Mouse (Mus musculus) stomach, embryonic 16.5 days (tissue): ENCODE data around the gene Adtrp. TPM values are rescaled to one million over a fixed set of nuclear protein-coding genes. Genes with fewer than 3 reads are reported as not detected.
A peak's percentile ranks its signal among the peaks of the same experiment; 100 is the strongest.

Experiments
- ATAC-seq: fragments of 200-750 bp; cut with Nextera tagmentation; 2 replicates; pipeline ENCODE4 v1.8.0; 2017; ENCODE audit warnings: moderate number of reproducible peaks, moderate TSS enrichment; ENCODE audit not compliant: insufficient read depth, low FRiP score
- H3K27ac ChIP-seq: fragments of 300-500 bp; sonication (generic); 2 replicates; pipeline ENCODE4 v1.5.1; 2014; ENCODE audit warnings: low read length
- H3K27me3 ChIP-seq: fragments of 300-500 bp; sonication (generic); 2 replicates; pipeline ENCODE4 v1.6.1; 2014; ENCODE audit warnings: low read length, control low read depth, mixed read lengths; ENCODE audit not compliant: control insufficient read depth, insufficient read depth
- H3K36me3 ChIP-seq: fragments of 300-500 bp; sonication (generic); 2 replicates; pipeline ENCODE4 v1.6.1; 2014; ENCODE audit warnings: low read length; ENCODE audit not compliant: control insufficient read depth, insufficient read depth
- H3K4me1 ChIP-seq: fragments of 300-500 bp; sonication (generic); 2 replicates; pipeline ENCODE4 v1.6.1; 2014; ENCODE audit warnings: low read length, control low read depth, mixed read lengths; ENCODE audit not compliant: control insufficient read depth, insufficient read depth
- H3K4me2 ChIP-seq: fragments of 300-500 bp; sonication (generic); 2 replicates; pipeline ENCODE4 v1.6.1; 2014; ENCODE audit warnings: low read depth, low read length, mixed read lengths
- H3K4me3 ChIP-seq: fragments of 300-500 bp; sonication (generic); replicated peaks from 2 replicates; pipeline ENCODE4 v1.5.1; 2014; ENCODE audit warnings: mild to moderate bottlenecking, low read length
- H3K9ac ChIP-seq: fragments of 300-500 bp; sonication (generic); 2 replicates; pipeline ENCODE4 v1.6.1; 2014; ENCODE audit warnings: low read length
- H3K9me3 ChIP-seq: fragments of 300-500 bp; sonication (generic); replicated peaks from 2 replicates; pipeline ENCODE4 v1.6.1; 2016; ENCODE audit warnings: low read length, control low read depth; ENCODE audit not compliant: control insufficient read depth
- WGBS: fragments of 180-500 bp; shearing (Covaris S2); extraction: QIAGEN DNeasy Blood & Tissue Kit; methylation state at CpG from one replicate; pipeline ENCODE4 v1.1.7; 2014; 5-methylcytosine and 5-hydroxymethylcytosine counted together
- polyA plus RNA-seq: library from polyadenylated mRNA; unstranded; fragments of >200 nt; fragmentation: Nextera tagmentation; extraction: Ambion mirVana; gene quantifications from 2 replicates; pipeline ENCODE4 v1.2.1, GENCODE M21; 2015

Gene Adtrp
- polyA plus RNA-seq, 1 experiment from 2014 or later, result 5.6 TPM

DNA sequence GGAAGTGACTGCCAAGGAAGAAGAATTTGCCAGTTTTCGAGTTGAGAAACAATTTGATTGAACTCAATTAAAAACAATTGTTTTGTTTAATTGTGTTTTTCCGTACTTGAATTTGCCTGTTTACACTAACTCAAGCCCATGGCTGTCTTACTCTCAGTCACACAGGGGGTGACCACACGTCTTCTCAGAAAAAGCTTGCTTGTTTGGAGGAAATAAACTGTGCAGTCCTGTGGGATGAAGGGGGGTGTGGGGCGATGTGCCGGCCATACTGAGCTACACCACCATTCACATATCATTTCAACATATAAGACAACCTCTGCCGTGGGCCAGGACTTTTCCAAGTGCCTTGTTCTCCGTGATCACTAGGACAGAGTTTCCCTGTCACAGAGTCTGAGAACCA is 25.2 kb upstream of the Adtrp start:
- no peak for ATAC-seq
- 65% methylated on average over 7 of the region's 7 CpGs for WGBS
- Histone ChIP-seq H3K9ac (no peak overlapping the region), H3K27me3 (no peaks in the 10 kb centered on the region), H3K4me2 (no peak overlapping the region), H3K4me3 (no peak overlapping the region), H3K27ac (no peak overlapping the region), H3K4me1 (no peaks in the 10 kb centered on the region; the same call in 1 of the 2 replicates), H3K36me3 (no peaks in the 10 kb centered on the region), H3K9me3 (no peaks in the 10 kb centered on the region)

DNA sequence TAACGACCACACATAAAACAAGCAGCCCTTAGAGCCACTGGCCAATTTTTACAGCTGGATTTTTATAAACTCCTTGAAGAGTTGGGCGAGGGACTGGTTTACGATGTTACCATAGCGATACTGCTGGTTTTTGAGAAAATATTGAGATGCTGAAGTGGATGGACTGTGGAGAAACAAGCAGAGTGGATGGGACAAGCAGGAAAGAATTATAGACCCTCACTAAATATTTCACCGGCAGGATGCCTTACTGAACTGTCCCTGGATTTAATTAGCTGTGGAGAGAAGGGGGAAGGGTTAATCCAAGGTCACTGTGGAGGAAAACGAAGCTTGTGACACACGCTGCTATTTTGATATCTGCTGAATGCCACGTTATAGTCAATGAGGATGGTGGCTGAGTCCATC is 24.7 kb upstream of the Adtrp start:
- ATAC-seq, result no peak
- H3K4me2 ChIP-seq, result no peak overlapping the region
- H3K9me3 ChIP-seq, result no peaks in the 10 kb centered on the region
- 33% methylated on average over 8 of the region's 8 CpGs for WGBS
- H3K4me3 ChIP-seq, result no peak overlapping the region
- H3K36me3 ChIP-seq, result no peaks in the 10 kb centered on the region
- no peak overlapping the region for H3K27ac ChIP-seq
- H3K9ac ChIP-seq, result no peak overlapping the region
- no peaks in the 10 kb centered on the region; the same call in 1 of the 2 replicates for H3K4me1 ChIP-seq
- H3K27me3 ChIP-seq, result no peaks in the 10 kb centered on the region

- ATAC-seq, result no peak
- Histone ChIP-seq H3K9ac (no peak overlapping the region), H3K27ac (no peak overlapping the region), H3K4me3 (no peak overlapping the region), H3K4me1 (peaks cover 2% of the 10 kb centered on the region; the same call in 1 of the 2 replicates), H3K27me3 (no peaks in the 10 kb centered on the region), H3K9me3 (no peaks in the 10 kb centered on the region), H3K36me3 (no peaks in the 10 kb centered on the region), H3K4me2 (no peak overlapping the region)
- WGBS, result 89% methylated on average over 2 of the region's 2 CpGs
Measured at GRCm38 (mm10) chr13:41867533-41867932, 20.0 kb upstream of the Adtrp start.

- WGBS, result 76% methylated on average over 6 of the region's 6 CpGs
- no peaks in the 10 kb centered on the region for H3K9me3 ChIP-seq
- no peaks in the 10 kb centered on the region for H3K27me3 ChIP-seq
- no peak overlapping the region for H3K9ac ChIP-seq
- 0 out of 2 replicates have a peak, but pooled peaks cover 2% of the 10 kb centered on the region for H3K4me1 ChIP-seq
- H3K36me3 ChIP-seq, result no peaks in the 10 kb centered on the region
- no peak overlapping the region for H3K4me3 ChIP-seq
- no peak for ATAC-seq
- H3K27ac ChIP-seq, result no peak overlapping the region
- no peak overlapping the region for H3K4me2 ChIP-seq
Measured at GRCm38 (mm10) chr13:41865575-41865974, 18.1 kb upstream of the Adtrp start.

DNA sequence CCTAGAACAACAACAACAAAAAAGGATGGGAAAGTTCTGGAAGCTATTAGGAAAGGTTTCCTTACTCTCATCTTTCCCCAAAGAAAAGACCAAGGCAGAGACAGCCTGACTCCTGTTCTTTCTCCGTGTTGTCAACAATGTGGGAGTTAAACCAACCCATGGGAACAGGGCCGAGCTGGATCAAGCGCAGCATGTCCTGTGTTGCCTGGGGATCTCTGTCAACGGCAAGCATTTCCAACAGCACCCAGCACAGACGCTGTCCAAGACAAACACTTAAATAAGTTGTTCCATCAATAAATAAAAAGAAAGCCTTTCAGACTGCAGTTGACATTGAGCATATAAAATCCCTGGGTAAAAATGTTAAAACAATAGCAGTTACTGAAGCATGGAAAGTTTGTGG is 17.6 kb upstream of the Adtrp start:
- H3K4me2 ChIP-seq, result no peak overlapping the region
- no peak overlapping the region for H3K9ac ChIP-seq
- 54% methylated on average over 5 of the region's 5 CpGs for WGBS
- H3K4me1 ChIP-seq, result 0 out of 2 replicates have a peak, but pooled peaks cover 2% of the 10 kb centered on the region
- H3K4me3 ChIP-seq, result no peak overlapping the region
- H3K9me3 ChIP-seq, result no peaks in the 10 kb centered on the region
- no peaks in the 10 kb centered on the region for H3K27me3 ChIP-seq
- no peak for ATAC-seq
- no peak overlapping the region for H3K27ac ChIP-seq
- H3K36me3 ChIP-seq, result no peaks in the 10 kb centered on the region

DNA sequence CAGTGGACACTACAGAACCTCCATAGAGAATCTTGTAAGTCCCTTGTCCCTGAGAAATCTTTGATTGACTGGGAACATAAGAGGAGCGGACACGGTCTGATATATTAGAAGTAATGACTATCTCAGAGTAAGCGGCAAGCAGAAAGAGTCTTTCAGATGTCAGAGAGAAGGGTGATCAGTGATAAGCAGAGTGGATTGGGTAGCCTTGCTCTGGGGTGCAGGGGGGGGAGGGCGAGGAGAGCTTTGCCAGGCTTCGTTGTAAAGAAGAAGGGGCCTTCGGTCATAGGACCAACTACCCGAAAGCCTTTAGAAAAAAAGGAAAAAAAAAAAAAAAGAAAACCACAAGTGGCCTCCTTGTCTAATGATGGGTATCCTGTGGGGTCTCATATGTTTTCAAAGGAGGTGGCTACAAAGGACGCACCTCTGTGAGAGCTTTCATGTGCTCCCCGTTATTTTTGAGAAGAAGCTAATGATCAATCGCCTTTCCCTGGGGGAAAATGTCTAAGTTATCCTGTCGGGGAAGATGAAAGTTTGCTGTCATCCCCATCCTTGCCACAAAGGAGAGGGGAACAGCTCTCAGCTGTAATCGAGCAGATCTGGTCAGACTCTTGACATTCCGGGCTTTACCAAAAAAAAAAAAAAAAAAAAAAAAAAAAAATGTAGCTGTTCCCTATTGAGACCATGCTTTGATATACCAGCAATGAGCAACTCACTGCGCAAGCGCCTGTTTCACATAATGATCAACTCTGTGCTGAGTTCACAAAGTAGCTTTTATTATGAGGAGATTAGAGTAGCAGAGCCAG is 13.3 kb upstream of the Adtrp start:
- Histone ChIP-seq H3K4me1 (0 out of 2 replicates have a peak, but pooled peaks cover 2% of the 10 kb centered on the region), H3K4me2 (no peak overlapping the region), H3K4me3 (no peak overlapping the region), H3K27ac (no peak overlapping the region), H3K9ac (no peak overlapping the region), H3K36me3 (no peaks in the 10 kb centered on the region), H3K27me3 (no peaks in the 10 kb centered on the region), H3K9me3 (no peaks in the 10 kb centered on the region)
- ATAC-seq, result no peak
- 91% methylated on average over 15 of the region's 15 CpGs for WGBS

- no peak overlapping the region for H3K4me2 ChIP-seq
- no peaks in the 10 kb centered on the region for H3K4me1 ChIP-seq
- H3K27me3 ChIP-seq, result no peaks in the 10 kb centered on the region
- WGBS, result 62% methylated on average over 13 of the region's 13 CpGs
- H3K9me3 ChIP-seq, result no peaks in the 10 kb centered on the region
- no peak overlapping the region for H3K4me3 ChIP-seq
- peak overlapping the region; percentile 41; the same call in 1 of the 2 replicates for H3K27ac ChIP-seq
- ATAC-seq, result no peak
- H3K9ac ChIP-seq, result no peak overlapping the region
- no peaks in the 10 kb centered on the region for H3K36me3 ChIP-seq
Measured at GRCm38 (mm10) chr13:41855206-41856185, 8.0 kb upstream of the Adtrp start.

DNA sequence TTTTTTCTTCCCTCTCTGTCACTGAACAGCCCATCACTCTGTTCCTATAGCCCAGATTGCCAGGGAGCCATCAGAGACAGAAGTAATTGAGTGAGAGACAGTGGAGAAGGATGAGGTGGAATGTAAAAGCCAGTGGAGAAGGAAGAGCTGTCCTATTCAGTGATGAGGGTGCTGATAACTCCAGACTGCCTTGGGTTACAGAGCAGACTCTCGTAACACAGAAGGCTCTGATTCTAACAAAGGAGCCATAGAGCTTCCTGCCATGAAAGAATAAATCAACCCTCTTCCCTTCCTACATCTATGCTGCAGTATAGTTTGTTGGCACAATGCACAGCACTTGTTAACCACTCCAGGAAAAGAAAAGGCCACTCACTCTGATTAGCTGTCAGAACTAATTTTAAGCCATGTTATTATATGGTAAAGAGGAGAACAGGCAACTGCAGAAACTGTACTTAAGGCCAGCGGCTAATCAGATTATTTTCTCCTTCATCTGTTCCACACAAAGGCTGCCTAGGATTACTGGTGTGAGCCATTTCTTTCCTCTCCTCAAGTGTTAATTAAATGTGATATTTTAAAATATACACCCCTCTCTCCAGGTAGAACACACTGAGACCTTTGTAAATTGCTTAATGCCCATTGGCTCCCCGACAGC is 3.4 kb upstream of the Adtrp start:
- Histone ChIP-seq H3K27ac (no peak overlapping the region), H3K4me1 (no peaks in the 10 kb centered on the region), H3K9me3 (no peaks in the 10 kb centered on the region), H3K4me2 (no peak overlapping the region), H3K27me3 (no peaks in the 10 kb centered on the region), H3K4me3 (no peak overlapping the region), H3K9ac (no peak overlapping the region), H3K36me3 (no peaks in the 10 kb centered on the region)
- WGBS, result 86% methylated on average over 3 of the region's 3 CpGs
- no peak for ATAC-seq
